Mouse (Mus musculus) MEL (cell line): ENCODE data around the gene Pld1. TPM values are rescaled to one million over a fixed set of nuclear protein-coding genes. Genes with fewer than 3 reads are reported as not detected.

Experiments used
- DNase-seq: peaks from one replicate; pipeline ENCODE4 v3.0.0; 2011; ENCODE audit warnings: low read depth, low spot score
- H3K27ac ChIP-seq: 2 replicates; pipeline ENCODE4 v1.5.1; 2012; ENCODE audit warnings: low read depth, mild to moderate bottlenecking, control low read depth, low read length, moderate library complexity; ENCODE audit not compliant: control insufficient read depth
- H3K27me3 ChIP-seq, 2 experiments: fragments of 150-350 bp in 1 of 2; sonication (generic) in 1 of 2; 2 replicates each; pipeline ENCODE4 v1.6.1; 2012; ENCODE audit warnings: low read length in 2 of 2, mild to moderate bottlenecking in 2 of 2, improper control_type of control experiment in 1 of 2, moderate library complexity in 1 of 2; ENCODE audit not compliant: insufficient read depth in 2 of 2, control insufficient read depth in 1 of 2
- H3K36me3 ChIP-seq, 2 experiments: 2 replicates each; pipeline ENCODE4 v1.6.1; 2012 to 2014; ENCODE audit warnings: low read length in 2 of 2, improper control_type of control experiment in 1 of 2, inconsistent platforms in 1 of 2, mild to moderate bottlenecking in 1 of 2; ENCODE audit not compliant: insufficient read depth in 2 of 2, control insufficient read depth in 1 of 2
- H3K4me1 ChIP-seq, 2 experiments: fragments of 150-350 bp in 1 of 2; sonication (generic) in 1 of 2; 2 replicates each; pipeline ENCODE4 v1.6.1; 2012; ENCODE audit warnings: low read length in 2 of 2, improper control_type of control experiment in 1 of 2, mild to moderate bottlenecking in 1 of 2; ENCODE audit not compliant: insufficient read depth in 2 of 2, control insufficient read depth in 1 of 2
- H3K4me3 ChIP-seq, 2 experiments: fragments of 150-350 bp in 1 of 2; sonication (generic) in 1 of 2; 2 replicates each; pipeline ENCODE4 v1.5.1; 2012; ENCODE audit warnings: low read depth in 2 of 2, low read length in 2 of 2, mild to moderate bottlenecking in 2 of 2, moderate library complexity in 2 of 2, control low read depth in 1 of 2, improper control_type of control experiment in 1 of 2; ENCODE audit not compliant: control insufficient read depth in 1 of 2, insufficient read depth in 1 of 2
- H3K79me2 ChIP-seq: 2 replicates; pipeline ENCODE4 v1.6.1; 2012; ENCODE audit warnings: mild to moderate bottlenecking, low read length, moderate library complexity; ENCODE audit not compliant: control insufficient read depth, poor library complexity, insufficient read depth
- H3K9ac ChIP-seq: 2 replicates; pipeline ENCODE4 v1.6.1; 2012; ENCODE audit warnings: low read depth, mild to moderate bottlenecking, control low read depth, low read length, moderate library complexity; ENCODE audit not compliant: control insufficient read depth, poor library complexity, severe bottlenecking
- H3K9me3 ChIP-seq: fragments of 150-350 bp; sonication (generic); replicated peaks from 2 replicates; pipeline ENCODE4 v1.6.1; 2012; ENCODE audit warnings: mild to moderate bottlenecking, low read length, improper control_type of control experiment, moderate library complexity; ENCODE audit not compliant: insufficient read depth
- CHD2 ChIP-seq: IDR thresholded peaks from 2 replicates; pipeline ENCODE4 v1.6.1; 2011; ENCODE audit warnings: low read length, improper control_type of control experiment
- E2F4 ChIP-seq: IDR thresholded peaks from 2 replicates; pipeline ENCODE4 v1.6.1; 2011; ENCODE audit warnings: low read depth, low read length, improper control_type of control experiment, borderline replicate concordance
- EP300 ChIP-seq, 2 experiments: IDR thresholded peaks; 2 replicates each; pipeline ENCODE4 v1.6.1; 2011; ENCODE audit warnings: improper control_type of control experiment in 2 of 2, low read length in 2 of 2, low read depth in 1 of 2, mild to moderate bottlenecking in 1 of 2
- GABPA ChIP-seq: IDR thresholded peaks from 2 replicates; pipeline ENCODE4 v1.6.1; 2012; ENCODE audit warnings: low read depth, mild to moderate bottlenecking, inconsistent platforms, low read length, improper control_type of control experiment, moderate library complexity
- GATA1 ChIP-seq: IDR thresholded peaks from 2 replicates; pipeline ENCODE4 v1.6.1; 2011; ENCODE audit warnings: low read depth, low read length, improper control_type of control experiment
- HCFC1 ChIP-seq: IDR thresholded peaks from 2 replicates; pipeline ENCODE4 v1.6.1; 2012; ENCODE audit warnings: low read depth, mild to moderate bottlenecking, inconsistent platforms, low read length, improper control_type of control experiment, moderate library complexity
- JUND ChIP-seq: IDR thresholded peaks from 2 replicates; pipeline ENCODE4 v1.6.1; 2011; ENCODE audit warnings: low read depth, mild to moderate bottlenecking, improper control_type of control experiment, low read length
- KAT2A ChIP-seq: conservative IDR thresholded peaks from 2 replicates; pipeline ENCODE4 v1.6.1; 2012; ENCODE audit warnings: low read depth, low read length, improper control_type of control experiment, inconsistent platforms
- MXI1 ChIP-seq: IDR thresholded peaks from 2 replicates; pipeline ENCODE4 v1.6.1; 2011; ENCODE audit warnings: mild to moderate bottlenecking, low read depth, low read length, improper control_type of control experiment
- NELFE ChIP-seq: IDR thresholded peaks from 2 replicates; pipeline ENCODE4 v1.6.1; 2011; ENCODE audit warnings: low read depth, low read length, improper control_type of control experiment
- POLR2A ChIP-seq, 2 experiments: IDR thresholded peaks; 2 replicates each; pipeline ENCODE4 v1.6.1; 2011 to 2012; ENCODE audit warnings: low read length in 2 of 2, mild to moderate bottlenecking in 2 of 2, control low read depth in 1 of 2, improper control_type of control experiment in 1 of 2, low read depth in 1 of 2, moderate library complexity in 1 of 2; ENCODE audit not compliant: control insufficient read depth in 1 of 2, insufficient read depth in 1 of 2, poor library complexity in 1 of 2
- POLR2AphosphoS2 ChIP-seq: IDR thresholded peaks from 2 replicates; pipeline ENCODE4 v1.6.1; 2011; ENCODE audit warnings: low read length, improper control_type of control experiment
- RAD21 ChIP-seq: IDR thresholded peaks from 2 replicates; pipeline ENCODE4 v1.6.1; 2011; ENCODE audit warnings: mild to moderate bottlenecking, low read depth, low read length, improper control_type of control experiment
- RCOR1 ChIP-seq: IDR thresholded peaks from 2 replicates; pipeline ENCODE4 v1.6.1; 2012; ENCODE audit warnings: low read depth, mild to moderate bottlenecking, inconsistent platforms, low read length, improper control_type of control experiment
- TAL1 ChIP-seq: IDR thresholded peaks from 2 replicates; pipeline ENCODE4 v1.6.1; 2012; ENCODE audit warnings: mild to moderate bottlenecking, inconsistent platforms, low read length, moderate library complexity, mixed read lengths
- TCF12 ChIP-seq: IDR thresholded peaks from 2 replicates; pipeline ENCODE4 v1.6.1; 2014; ENCODE audit warnings: low read depth, mild to moderate bottlenecking, inconsistent platforms, low read length, improper control_type of control experiment, moderate library complexity
- USF2 ChIP-seq, 2 experiments: IDR thresholded peaks; 2 replicates each; pipeline ENCODE4 v1.6.1; 2011 to 2012; ENCODE audit warnings: improper control_type of control experiment in 2 of 2, low read length in 2 of 2, borderline replicate concordance in 1 of 2, inconsistent platforms in 1 of 2, low read depth in 1 of 2, mild to moderate bottlenecking in 1 of 2; ENCODE audit not compliant: insufficient read depth in 1 of 2
- ZC3H11A ChIP-seq: IDR thresholded peaks from 2 replicates; pipeline ENCODE4 v1.6.1; 2012; ENCODE audit warnings: low read depth, mild to moderate bottlenecking, inconsistent platforms, low read length, improper control_type of control experiment
- polyA plus RNA-seq, 2 experiments: library from polyadenylated mRNA; stranded (reverse) in 1 of 2; unstranded in 1 of 2; fragments of >175 nt in 1 of 2; fragments of >200 nt in 1 of 2; gene quantifications; 2 replicates each; pipeline versions ENCODE4 v1.2.1 to v1.2.4; 2012; ENCODE audit warnings: low replicate concordance in 2 of 2, low read depth in 1 of 2; ENCODE audit not compliant: insufficient read length in 2 of 2, insufficient read depth in 1 of 2, missing spikeins in 1 of 2
- total RNA-seq: library from RNA; depleted of rRNA; stranded (reverse); fragments of 300-350 nt; gene quantifications from 2 replicates; pipeline ENCODE4 v1.2.3, GENCODE M21; 2012

Gene Pld1
- total and polyA plus RNA-seq, 3 experiments = 0.22 TPM; not detected in 2

DNA sequence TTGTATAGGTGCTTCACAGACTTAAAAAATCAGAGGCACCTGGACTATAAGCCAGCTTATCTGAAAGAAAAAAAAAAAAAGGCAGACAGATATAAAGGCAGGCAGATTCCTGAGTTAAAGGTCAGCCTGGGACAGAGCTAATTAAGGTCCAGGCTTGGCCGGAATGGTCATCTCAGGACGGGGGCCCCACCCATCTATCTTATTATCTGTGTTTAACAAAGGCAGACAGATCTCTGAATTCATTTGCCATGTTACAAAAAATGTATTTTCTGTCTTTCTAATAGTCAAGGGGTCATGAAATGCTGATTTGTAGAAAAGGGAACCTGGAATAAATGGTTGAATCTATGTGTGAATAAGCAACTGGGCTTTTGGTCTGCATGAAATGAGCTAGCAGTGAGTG is 30.2 kb upstream of the Pld1 start:
- H3K4me1 ChIP-seq = no peaks in the 10 kb centered on the region
- no peaks in the 10 kb centered on the region for H3K79me2 ChIP-seq
- TF ChIP-seq GABPA (no peak), TAL1 (no peak), MXI1 (no peak), CHD2 (no peak), KAT2A (no peak), ZC3H11A (no peak), TCF12 (no peak), E2F4 (no peak), POLR2AphosphoS2 (no peak), USF2 (IDR thresholded peaks at IDR 0.05; ENCODE audit: borderline replicate concordance in 1 of 2, insufficient read depth in 1 of 2, low read depth in 1 of 2, low read length in 2 of 2) (no peak), EP300 (IDR thresholded peaks at IDR 0.05; ENCODE audit: low read depth in 1 of 2, low read length in 2 of 2) (no peak), RCOR1 (no peak), HCFC1 (no peak), POLR2A (IDR thresholded peaks at IDR 0.05; ENCODE audit: control insufficient read depth in 1 of 2, insufficient read depth in 1 of 2, low read depth in 1 of 2, low read length in 2 of 2, poor library complexity in 1 of 2) (no peak)
- no peak overlapping the region for H3K9ac ChIP-seq
- H3K27me3 ChIP-seq = no peaks in the 10 kb centered on the region
- no peaks in the 10 kb centered on the region for H3K9me3 ChIP-seq
- no peak overlapping the region for H3K4me3 ChIP-seq
- no peak for DNase-seq
- no peak overlapping the region for H3K27ac ChIP-seq
- no peaks in the 10 kb centered on the region for H3K36me3 ChIP-seq

DNA sequence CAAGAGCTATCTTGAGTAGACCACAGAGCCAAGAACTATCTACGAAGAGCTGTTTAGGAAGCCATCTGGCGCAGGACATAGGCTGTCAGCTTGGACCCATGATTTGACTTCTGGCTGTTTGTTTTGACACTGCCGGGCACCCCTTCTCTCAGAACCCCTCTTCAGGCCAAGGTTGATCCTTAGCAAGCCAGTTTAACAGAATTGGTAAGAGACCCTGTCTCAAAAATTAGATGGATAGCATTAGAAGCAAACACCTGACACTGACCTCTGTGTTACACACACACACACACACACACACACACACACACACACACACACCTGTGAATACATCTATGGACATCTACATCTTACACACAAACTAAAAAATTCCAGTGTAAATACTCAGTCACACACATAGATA is 29.5 kb upstream of the Pld1 start:
- Histone ChIP-seq H3K36me3 (no peaks in the 10 kb centered on the region), H3K9ac (no peak overlapping the region), H3K4me1 (no peaks in the 10 kb centered on the region), H3K9me3 (no peaks in the 10 kb centered on the region), H3K79me2 (no peaks in the 10 kb centered on the region), H3K27ac (no peak overlapping the region), H3K4me3 (no peak overlapping the region), H3K27me3 (no peaks in the 10 kb centered on the region)
- no peak for DNase-seq
- TF ChIP-seq JUND (no peak), NELFE (no peak), RAD21 (no peak), GATA1 (no peak)
